In the genomic region with DNA sequence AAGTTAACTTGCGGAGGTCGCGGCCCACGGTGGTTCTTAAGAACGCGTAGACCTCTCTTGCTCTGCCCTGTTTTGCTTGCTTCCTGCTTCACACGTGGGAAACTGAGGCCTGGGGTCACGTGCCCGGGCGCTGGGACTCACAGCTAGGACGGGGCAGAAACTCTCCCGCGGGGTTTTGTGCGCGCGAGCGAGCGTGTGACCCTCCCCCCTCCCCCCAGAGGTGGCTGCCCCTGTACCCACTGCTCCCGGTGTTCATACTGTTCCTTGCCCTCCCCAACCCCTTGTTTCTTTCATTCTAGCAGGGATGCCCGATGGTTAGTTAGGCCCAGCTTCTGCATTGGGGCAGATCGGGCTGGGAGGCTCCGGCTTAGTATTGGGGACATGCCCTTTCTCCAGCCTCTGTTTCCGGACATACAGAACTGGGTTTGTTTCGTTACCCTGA, we compare ENCODE assay signal across 8 mouse cellular contexts. TPM values are rescaled to one million over a fixed set of nuclear protein-coding genes. Genes with fewer than 3 reads are reported as not detected.
DNase-seq lines count a peak whose midpoint lies in the region; ATAC-seq and TF ChIP-seq lines count a peak whose summit lies in the region.

No protein-coding gene starts in this region.

- no peaks in the 10 kb centered on the region for H3K27me3 ChIP-seq in midbrain, postnatal 0 days (ENCODE audit: insufficient read depth, low read length)

- peaks cover 6% of the 10 kb centered on the region for H3K4me1 ChIP-seq in cortical plate, adult 2 months (ENCODE audit: control insufficient read depth, insufficient read depth, low read length)
- H3K4me1 ChIP-seq in midbrain, postnatal 0 days (ENCODE audit: insufficient read depth, low read length), result peaks cover 6% of the 10 kb centered on the region; the same call in 1 of the 2 replicates

- no peaks in the 10 kb centered on the region for H3K9me3 ChIP-seq in midbrain, postnatal 0 days (ENCODE audit: low read length)

- DNase-seq in left cerebral cortex, adult 2 months (ENCODE audit: extremely low spot score in 1 of 2, low spot score in 2 of 2), result no peak
- DNase-seq in left cerebral cortex, adult 18-20 months (ENCODE audit: low spot score in 2 of 2), result no peak
- peak; percentile 81 for DNase-seq in induced T-regulatory cell, adult 2 months (ENCODE audit: low read depth)
- DNase-seq in midbrain, postnatal 0 days (ENCODE audit: low spot score), result no peak
- no peak for DNase-seq in spleen, postnatal 36 days (ENCODE audit: low spot score in 2 of 2)
- no peak for DNase-seq in urinary bladder, postnatal 14 days (ENCODE audit: low spot score)
- DNase-seq in left cerebral cortex, postnatal 4 days, result no peak

- peak overlapping the region; percentile 92 for H3K4me2 ChIP-seq in midbrain, postnatal 0 days (ENCODE audit: low read depth, low read length, poor library complexity, severe bottlenecking)

- peak overlapping the region; percentile 72 for H3K9ac ChIP-seq in midbrain, postnatal 0 days (replicated peaks; ENCODE audit: low read length, poor library complexity, severe bottlenecking)

- 0 out of 2 replicates have a peak, but pooled peaks have one; percentile 0 for ATAC-seq in midbrain, postnatal 0 days (ENCODE audit: low FRiP score)

- 0% methylated on average over 20 of the region's 24 CpGs for WGBS in midbrain, postnatal 0 days

- no peaks in the 10 kb centered on the region for H3K36me3 ChIP-seq in midbrain, postnatal 0 days (ENCODE audit: insufficient read depth, low read length)

- TF ChIP-seq CTCF in left cerebral cortex, adult 2 months (IDR thresholded peaks at IDR 0.05), result no peak
- no peak for TF ChIP-seq CTCF in cortical plate, adult 2 months (IDR thresholded peaks at IDR 0.05; ENCODE audit: extremely low read depth, insufficient read depth, low read length)
- no peak for TF ChIP-seq CTCF in midbrain, postnatal 0 days (IDR thresholded peaks at IDR 0.05)

- no peak for TF ChIP-seq POLR2A in cortical plate, adult 2 months (IDR thresholded peaks at IDR 0.05; ENCODE audit: extremely low read depth, insufficient read depth, low read length)

- intact Hi-C loops in left cerebral cortex, adult 2 months (cut with DNase I), result loop anchor here (1.0 to 2.0 kb wide), 2 partner anchors 37 to 50 kb away; partner anchors contain the start of gene Tfip11
- intact Hi-C loops in left cerebral cortex, postnatal 4 days (cut with DNase I), result no loop called here

- peak overlapping the region; percentile 91 for H3K27ac ChIP-seq in left cerebral cortex, adult 2 months
- peak overlapping the region; percentile 61 for H3K27ac ChIP-seq in cortical plate, adult 2 months (ENCODE audit: insufficient read depth, low read length)
- H3K27ac ChIP-seq in midbrain, postnatal 0 days (ENCODE audit: low read depth, low read length), result peak overlapping the region; percentile 57; the same call in 1 of the 2 replicates

- H3K4me3 ChIP-seq in left cerebral cortex, adult 2 months, result peak overlapping the region; percentile 89
- peak overlapping the region; percentile 61 for H3K4me3 ChIP-seq in cortical plate, adult 2 months (ENCODE audit: insufficient read depth, low read length)
- H3K4me3 ChIP-seq in midbrain, postnatal 0 days (ENCODE audit: low read depth, low read length), result peak overlapping the region; percentile 66

RNA-seq across cellular contexts. Expression of gene Tpst2, which starts 0.4 kb away (rescaled TPM):
- total RNA-seq in left cerebral cortex, adult 2 months (2021), result 10 to 100 TPM; 37.5 to 41.9 TPM
- 10 to 100 TPM; 29.6 to 39.3 TPM for total RNA-seq in left cerebral cortex, adult 18-20 months (2021)
- 31.4 and 35.4 TPM in 2 replicates for polyA plus RNA-seq in cortical plate, adult 2 months (2012; rRNA removed)
- total RNA-seq in midbrain, postnatal 0 days (2014; rRNA removed), result 37.3 and 41.1 TPM in 2 replicates
- 37.1 and 37.8 TPM in 2 replicates for polyA plus RNA-seq in midbrain, postnatal 0 days (2015; fragmentation: Nextera tagmentation; extraction: Ambion mirVana)
- 10 to 100 TPM; 25.5 to 28.8 TPM for total RNA-seq in left cerebral cortex, postnatal 4 days (2021)

RNA-seq across cellular contexts. Expression of gene Crybb1, which starts 21.3 kb away (rescaled TPM):
- 1 to 10 TPM; 6.9 to 7.4 TPM for total RNA-seq in left cerebral cortex, adult 2 months (2021)
- 1 to 10 TPM; 5.9 to 8.5 TPM for total RNA-seq in left cerebral cortex, adult 18-20 months (2021)
- polyA plus RNA-seq in cortical plate, adult 2 months (2012; rRNA removed), result 7.5 and 8.2 TPM in 2 replicates
- total RNA-seq in midbrain, postnatal 0 days (2014; rRNA removed), result 7.2 and 11.5 TPM in 2 replicates
- 13.1 and 13.2 TPM in 2 replicates for polyA plus RNA-seq in midbrain, postnatal 0 days (2015; fragmentation: Nextera tagmentation; extraction: Ambion mirVana)
- total RNA-seq in left cerebral cortex, postnatal 4 days (2021), result 1 to 10 TPM; 3.5 to 5.6 TPM

RNA-seq across cellular contexts. Expression of gene Cryba4, which starts 24.6 kb away (rescaled TPM):
- under 1 TPM in 1 of 2 experiments, not detected in 1; 0.49 TPM for total RNA-seq in left cerebral cortex, adult 2 months (2021)
- 1 to 10 TPM in 1 of 2 experiments, not detected in 1; 1.0 TPM for total RNA-seq in left cerebral cortex, adult 18-20 months (2021)
- 1.7 and 2.2 TPM in 2 replicates for polyA plus RNA-seq in cortical plate, adult 2 months (2012; rRNA removed)
- 1.6 and 2.4 TPM in 2 replicates for total RNA-seq in midbrain, postnatal 0 days (2014; rRNA removed)
- polyA plus RNA-seq in midbrain, postnatal 0 days (2015; fragmentation: Nextera tagmentation; extraction: Ambion mirVana), result 2.5 and 2.9 TPM in 2 replicates
- total RNA-seq in left cerebral cortex, postnatal 4 days (2021), result under 1 TPM; 0.50 to 0.54 TPM

RNA-seq across cellular contexts. Expression of gene Tfip11, which starts 49.2 kb away (rescaled TPM):
- 10 to 100 TPM; 43.0 to 45.0 TPM for total RNA-seq in left cerebral cortex, adult 2 months (2021)
- total RNA-seq in left cerebral cortex, adult 18-20 months (2021), result 10 to 100 TPM; 40.6 to 45.7 TPM
- 39.4 and 42.3 TPM in 2 replicates for polyA plus RNA-seq in cortical plate, adult 2 months (2012; rRNA removed)
- total RNA-seq in midbrain, postnatal 0 days (2014; rRNA removed), result 19.8 and 20.8 TPM in 2 replicates
- 27.4 and 29.0 TPM in 2 replicates for polyA plus RNA-seq in midbrain, postnatal 0 days (2015; fragmentation: Nextera tagmentation; extraction: Ambion mirVana)
- 10 to 100 TPM; 33.2 to 34.9 TPM for total RNA-seq in left cerebral cortex, postnatal 4 days (2021)
